Mouse (Mus musculus): Measurements from ENCODE around the gene Cfc1.
"Not testable (repeated sequence)": the region's sequence is repeated elsewhere in the genome, so short reads cannot be mapped to it uniquely, and the experiment has no call there.

The Cfc1 gene

DNA sequence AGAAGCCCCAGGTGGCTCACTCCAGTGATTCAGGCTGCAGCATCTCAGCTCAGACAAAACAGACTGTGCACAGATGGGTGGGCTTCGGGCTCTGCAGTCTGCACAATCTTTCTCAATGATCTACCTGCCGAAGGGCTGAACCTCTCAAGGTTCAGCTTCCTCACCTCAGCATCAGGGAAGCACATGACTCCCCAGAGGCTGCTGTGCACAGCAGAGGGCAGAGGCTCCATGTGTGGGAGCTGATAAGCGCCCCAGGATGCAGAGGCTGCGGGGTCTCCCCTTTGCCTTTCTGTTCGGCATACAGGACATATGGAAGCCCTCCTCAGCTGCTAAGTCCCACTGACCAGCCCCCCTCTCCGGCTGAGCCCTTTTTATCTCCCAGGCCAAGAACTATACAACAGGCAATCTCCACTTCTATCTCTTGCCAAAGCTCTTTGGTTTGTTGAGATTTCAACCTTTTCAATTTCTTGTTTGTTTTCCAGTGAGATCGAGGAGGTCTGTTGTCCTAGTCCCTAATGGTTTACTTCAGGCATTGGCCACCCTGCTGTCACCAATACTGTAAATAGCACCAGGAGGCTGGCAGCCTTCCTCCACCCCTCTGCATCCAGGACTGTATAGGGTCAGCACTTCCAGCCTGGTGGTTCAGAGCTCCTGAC, at the start of gene Cfc1:
Gene Cfc1, plus strand, starts transcription at position 606 of the 656 bp plus-strand sequence.
- DNase-seq, result not testable (repeated sequence)

DNA sequence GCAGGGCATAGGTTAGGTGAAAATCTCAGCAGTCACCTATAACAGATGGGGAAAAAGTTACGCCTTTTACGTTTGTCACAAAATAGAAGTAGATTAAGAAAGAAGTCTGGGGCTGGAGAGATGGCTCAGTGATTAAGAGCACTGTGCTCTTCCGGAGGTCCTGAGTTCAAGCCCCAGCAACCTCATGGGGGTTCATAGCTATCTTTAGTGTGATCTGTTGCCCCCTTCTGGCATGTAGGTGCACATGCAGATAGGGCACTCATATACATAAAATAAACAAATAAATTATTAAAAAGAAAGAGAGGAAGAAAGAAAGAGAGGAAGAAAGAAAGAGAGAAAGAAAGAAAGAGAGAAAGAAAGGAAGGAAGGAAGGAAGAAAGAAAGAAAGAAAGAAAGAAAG, 48.1 kb upstream of the Cfc1 start:
- DNase-seq, result no peak

DNA sequence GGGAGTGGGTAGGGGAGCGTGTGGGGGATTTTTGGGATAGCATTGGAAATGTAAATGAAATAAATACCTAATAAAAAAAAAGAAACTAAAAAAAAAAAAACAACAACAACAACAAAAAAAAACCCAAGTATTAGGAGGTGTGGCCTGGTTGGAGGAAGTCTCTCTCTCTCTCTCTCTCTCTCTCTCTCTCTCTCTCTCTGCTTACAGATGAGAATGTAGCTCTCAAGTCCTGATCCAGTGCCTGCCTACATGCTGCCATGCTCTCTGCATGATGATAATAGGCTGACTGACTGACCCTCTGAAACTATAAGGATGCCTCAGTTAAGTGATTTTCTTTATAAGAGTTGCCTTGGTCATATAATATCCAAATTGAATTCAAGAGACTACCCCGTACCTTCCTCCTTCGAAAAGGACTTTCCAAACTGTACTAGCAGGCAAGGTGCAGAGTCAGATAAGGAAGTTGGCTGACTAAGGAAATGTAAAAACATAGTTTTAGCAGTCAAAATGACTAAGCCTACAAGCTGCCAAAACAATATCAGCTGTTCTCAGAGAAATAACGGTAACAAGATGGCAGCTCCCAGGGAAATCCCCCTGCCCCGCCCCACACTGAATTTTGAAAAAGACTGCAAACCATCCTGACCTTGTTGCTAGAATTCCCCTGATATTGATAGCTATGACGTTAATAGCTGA, 45.5 kb upstream of the Cfc1 start:
- no peak for DNase-seq

DNA sequence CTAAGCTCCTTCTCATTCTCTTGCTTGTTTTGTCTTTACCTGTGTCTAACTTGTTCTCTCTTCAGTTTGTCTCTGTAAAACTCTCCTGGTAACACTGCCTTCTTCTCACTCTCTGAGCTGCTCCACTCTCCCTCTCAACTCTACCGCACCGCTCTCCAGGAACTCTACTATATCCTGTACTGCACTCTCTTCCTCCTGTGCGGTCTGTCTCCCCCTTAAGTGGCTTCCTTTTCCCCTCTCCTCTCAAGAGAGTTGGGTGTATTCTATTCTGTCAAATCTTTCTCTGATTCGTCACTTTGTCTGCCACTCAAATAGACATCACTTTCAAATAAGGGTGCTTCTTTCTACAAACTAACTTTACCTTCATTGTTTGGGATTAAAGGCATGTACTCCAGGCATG, 44.0 kb upstream of the Cfc1 start:
- DNase-seq, result no peak

DNA sequence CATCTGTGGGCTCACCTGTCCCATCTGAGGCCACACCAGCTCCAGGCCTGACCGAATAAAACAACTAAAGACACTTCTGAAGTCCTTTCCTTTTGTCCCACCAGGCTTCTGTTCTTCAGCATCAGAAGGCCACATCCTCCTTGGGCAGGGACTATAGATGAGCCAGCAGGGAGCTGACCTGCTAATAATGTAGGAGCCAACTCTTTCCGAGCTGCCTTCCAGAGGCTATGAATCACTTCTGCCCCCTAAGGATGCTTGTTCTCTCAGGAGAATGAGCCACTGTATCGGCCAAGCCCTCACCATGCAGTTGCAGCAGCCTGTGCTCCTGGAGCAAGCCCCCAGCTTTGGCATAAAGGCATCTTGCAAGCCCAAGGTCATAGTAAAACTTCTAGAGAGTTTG, 32.5 kb upstream of the Cfc1 start:
- no peak for DNase-seq

DNA sequence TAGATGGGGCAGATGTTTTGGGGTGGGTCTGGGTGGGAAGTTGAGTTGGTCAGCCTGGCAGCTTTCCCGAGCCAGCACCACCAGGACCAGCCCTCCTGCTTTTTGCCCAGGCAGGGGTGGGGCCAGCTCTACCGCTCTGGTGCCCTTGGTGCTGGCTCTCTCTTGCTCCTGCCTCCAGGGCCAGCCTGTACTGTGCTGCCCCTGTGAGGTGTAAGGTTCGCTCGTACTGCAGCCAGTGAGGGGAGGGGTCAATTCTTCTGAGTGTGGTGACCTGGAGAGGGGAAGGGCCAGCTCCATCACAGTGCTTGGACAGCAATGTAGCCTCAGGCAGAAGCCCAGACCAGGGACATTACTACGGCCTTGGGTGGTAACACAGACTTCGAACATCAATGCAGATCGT, 30.1 kb upstream of the Cfc1 start:
- DNase-seq, result no peak

DNA sequence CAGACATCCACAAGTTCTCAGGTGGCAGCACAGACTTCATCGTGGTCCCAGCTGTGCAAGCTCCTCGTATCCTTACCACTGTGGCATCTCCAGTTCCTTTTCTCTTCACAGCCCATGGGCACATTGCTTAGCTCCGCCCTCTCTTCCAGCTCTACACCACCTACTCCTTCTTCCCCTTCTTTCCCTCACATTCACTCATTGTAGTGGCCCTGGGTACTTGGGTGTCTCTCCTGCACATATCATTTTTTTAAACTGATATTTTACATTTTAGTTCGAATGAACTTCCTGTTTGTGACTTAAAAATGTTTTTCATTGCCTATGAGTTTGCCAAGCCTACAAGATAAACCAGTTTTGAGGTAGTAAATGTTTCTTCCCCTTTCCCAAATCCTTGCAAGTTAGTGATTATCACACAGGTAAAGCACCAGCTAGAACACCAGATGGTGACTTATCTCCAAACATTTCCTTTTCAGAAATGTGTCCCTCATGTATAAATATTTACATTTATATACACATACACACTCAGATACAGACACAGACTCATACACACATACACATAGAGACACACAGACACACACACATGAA, 29.4 kb upstream of the Cfc1 start:
- no peak for DNase-seq

DNA sequence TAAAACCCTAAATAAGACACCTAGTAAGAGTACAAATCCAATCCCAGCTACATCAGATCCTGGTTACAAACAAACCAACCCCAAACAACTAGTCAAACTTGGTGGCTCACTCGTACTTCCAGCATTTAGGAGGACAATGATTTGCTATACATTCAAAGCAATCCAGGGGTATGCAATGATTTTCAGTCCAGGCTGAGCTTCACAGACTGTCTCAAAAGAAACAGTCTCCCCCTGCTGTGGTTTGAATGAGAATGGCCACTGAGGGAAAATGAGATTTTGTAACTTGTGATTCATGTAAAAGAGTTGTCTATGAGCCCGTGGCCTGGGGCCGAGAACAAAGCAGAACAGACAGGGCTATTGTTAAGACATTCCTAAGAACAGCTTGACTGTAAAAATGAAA, 27.5 kb upstream of the Cfc1 start:
- no peak for DNase-seq

DNA sequence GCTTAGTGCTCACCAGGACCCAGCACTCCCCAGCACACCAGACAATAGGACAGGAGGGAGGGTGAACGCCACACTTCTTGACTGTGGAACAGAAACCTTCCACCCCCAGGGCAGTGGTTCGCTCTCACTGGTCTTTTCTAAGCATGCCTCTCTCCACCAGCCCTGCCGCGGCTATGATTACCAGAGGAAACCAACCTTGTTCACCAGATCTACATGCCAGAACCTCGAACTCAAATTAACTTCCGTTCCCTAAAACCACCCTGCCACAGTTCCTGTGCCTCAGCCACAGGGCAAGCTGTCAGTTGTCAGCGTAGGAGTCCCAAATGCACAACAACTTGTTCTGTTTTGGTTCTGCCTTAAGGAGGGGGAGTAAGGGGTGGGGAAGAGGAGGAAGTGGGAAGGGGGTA, 24.9 kb upstream of the Cfc1 start:
- peak; percentile 12 for DNase-seq

DNA sequence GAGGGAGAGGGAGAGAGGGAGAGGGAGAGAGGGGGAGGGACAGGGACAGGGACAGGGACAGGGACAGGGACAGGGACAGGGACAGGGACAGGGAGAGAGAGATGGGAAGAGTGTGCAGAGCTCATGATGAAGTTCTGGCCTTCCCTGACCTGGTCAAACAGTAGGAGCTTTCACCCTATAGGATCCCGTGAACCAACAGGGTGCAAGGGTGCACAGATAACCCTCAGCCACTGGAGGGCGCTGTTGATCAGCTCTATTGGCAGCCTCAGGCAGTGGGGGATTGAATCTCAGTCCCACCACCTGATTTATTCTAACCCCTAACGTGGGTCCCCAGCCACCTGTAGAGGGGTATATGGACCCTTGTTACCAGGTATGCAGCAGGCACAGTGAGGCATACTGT, 24.4 kb upstream of the Cfc1 start:
- peak; percentile 46 for DNase-seq

DNA sequence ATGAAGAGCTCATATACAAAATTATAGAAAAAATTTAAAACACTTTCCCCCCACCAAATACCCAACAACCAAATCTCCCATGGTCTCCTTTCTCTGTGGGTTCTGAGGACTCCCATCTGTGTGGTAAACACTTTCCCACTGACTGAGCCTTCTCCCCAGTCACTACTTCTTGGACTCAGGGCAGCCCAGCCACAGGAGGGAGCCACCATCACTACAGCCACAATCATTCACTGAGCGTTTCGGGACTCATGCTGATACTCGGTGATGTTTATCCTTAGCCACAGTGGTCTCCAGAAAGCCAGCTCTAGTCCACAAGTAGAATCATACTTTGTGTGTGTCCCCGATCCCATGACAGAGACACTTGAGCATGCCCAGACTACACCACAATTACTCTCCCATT, 22.4 kb upstream of the Cfc1 start:
- no peak for DNase-seq

DNA sequence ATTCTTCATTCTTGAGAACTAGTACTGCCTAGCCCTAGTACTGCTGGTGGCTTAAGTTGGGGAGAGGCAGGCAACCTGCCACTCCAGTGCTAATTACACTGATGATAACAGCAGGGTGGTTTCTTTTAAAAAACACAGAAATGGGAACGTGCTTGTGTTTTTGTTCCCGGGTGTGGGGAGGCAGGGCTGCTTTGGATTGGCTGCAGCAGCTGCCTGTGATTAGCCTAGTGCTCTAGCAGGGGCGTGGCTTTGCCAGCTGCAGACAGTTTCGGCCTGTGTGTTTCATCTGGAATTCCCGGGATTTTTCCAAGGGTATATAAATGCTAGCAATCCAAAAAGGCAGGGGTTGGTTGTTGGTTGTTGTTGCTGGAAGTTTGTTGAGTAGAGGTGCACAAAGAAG, 18.9 kb upstream of the Cfc1 start:
- DNase-seq, result no peak

DNA sequence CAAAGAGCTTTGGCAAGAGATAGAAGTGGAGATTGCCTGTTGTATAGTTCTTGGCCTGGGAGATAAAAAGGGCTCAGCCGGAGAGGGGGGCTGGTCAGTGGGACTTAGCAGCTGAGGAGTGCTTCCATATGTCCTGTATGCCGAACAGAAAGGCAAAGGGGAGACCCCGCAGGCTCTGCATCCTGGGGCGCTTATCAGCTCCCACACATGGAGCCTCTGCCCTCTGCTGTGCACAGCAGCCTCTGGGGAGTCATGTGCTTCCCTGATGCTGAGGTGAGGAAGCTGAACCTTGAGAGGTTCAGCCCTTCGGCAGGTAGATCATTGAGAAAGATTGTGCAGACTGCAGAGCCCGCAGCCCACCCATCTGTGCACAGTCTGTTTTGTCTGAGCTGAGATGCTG, 18.2 kb upstream of the Cfc1 start:
- DNase-seq, result not testable (repeated sequence)

DNA sequence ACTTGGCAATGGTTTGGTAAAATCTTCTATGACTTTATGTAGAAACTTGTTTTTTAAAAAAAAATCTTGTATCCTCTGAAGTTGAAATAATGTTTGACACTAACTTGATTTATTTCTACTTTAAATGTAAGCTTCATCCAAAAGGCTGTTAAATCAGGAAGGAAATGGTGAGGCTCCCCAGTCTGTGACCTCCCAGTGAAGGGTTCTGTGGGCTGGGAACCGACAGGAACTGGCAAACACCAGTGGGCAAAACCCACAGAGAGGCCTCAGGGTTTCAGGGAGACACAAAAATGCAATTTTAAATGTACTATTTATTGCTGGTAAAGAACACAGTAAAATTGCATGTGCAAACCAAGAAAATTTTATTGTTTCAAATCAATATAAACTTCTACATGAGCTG, 17.7 kb upstream of the Cfc1 start:
- not testable (repeated sequence) for DNase-seq

DNA sequence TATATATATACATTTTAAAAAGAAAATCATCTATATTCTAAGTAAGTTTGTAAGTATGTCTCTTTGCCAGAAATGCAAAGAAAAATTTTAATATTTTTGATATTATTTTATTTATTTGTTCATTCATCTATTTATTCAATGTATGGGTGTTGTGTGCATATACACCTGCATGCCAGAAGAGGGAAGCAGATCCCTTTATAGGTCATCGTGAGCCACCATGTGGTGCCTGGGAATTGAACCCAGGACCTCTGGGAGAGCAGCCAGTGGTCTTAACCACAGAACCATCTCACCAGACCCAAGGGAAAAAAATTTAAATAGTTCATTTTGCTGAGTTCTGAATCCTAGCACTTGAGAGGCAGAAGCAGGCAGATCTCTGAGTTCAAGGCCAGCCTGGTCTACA, 17.2 kb upstream of the Cfc1 start:
- no peak for DNase-seq

DNA sequence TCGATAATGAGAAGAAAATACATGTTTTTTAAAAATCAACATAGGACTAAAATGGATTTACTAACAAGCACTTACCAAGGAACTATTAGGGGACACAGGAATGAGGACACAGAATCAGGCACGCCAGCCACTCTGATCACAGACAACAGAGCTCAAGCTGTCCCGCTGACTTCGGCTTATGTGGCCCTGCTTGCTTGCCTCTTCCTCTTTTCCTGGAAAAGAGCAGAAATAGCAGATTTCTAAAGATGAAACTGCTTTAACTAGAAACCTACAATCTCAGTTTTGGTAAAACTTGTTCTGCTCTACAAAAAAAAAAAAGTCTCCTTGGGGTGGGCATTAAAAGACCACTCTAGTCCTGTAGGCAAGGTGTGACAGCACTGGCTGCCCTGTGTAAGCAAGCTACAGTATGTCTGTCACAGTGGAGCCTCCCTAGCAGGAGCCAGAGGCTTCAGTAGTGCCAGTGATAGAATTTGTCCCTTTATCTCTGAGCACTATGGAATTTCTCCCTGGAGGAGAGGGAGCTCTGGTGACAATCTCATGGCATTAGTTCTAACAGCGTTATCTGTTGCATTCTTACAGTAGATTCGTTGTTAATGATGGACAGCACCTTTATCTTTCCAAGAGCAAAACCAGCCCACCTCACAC, 13.1 kb upstream of the Cfc1 start:
- DNase-seq, result no peak

DNA sequence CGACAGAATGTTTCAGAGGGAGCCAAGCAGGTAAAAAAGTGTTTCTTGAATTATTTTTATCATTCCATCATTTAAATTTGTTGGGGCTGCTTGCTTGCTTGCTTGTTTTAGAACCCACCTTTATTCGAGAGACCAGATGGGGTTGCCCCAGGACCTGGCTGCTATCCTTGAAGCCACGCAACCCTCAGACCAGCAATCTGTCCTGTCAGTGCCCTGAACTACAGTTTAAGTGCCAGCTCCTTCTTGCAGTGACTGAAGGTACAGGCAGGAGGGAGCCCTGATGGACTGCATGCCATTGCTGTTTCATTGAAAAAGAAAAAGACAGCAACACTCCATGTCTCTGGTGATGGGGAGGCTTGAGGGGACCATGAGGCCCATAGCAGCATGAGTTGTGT, 12.6 kb upstream of the Cfc1 start:
- no peak for DNase-seq

DNA sequence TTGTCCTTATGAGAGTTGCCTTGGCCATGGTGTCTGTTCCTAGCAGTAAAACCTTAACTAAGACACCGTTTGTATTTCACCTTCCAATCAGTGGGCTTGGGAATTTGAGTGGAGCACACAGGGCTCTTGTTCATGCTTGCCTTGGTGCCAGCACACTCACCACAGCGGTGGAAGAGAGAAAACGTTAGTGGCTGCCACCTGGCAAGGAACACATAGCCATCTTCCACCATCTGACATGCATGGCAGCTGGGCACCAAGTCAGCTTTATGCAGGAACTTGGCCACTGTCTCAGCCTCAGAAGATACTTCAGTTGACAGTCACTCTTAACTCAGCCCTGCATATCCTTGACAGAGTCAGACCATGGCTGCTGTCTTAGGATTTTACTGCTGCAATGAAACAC, 11.8 kb upstream of the Cfc1 start:
- DNase-seq, result no peak

DNA sequence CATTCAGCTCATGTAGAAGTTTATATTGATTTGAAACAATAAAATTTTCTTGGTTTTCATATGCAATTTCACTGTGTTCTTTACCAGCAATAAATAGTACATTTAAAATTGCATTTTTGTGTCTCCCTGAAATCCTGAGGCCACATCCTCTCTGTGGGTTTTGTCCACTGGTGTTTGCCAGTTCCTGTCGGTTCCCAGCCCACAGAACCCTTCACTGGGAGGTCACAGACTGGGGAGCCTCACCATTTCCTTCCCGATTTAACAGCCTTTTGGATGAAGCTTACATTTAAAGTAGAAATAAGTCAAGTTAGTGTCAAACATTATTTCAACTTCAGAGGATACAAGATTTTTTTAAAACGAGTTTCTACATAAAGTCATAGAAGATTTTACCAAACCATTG, 874 bp upstream of the Cfc1 start:
- not testable (repeated sequence) for DNase-seq

DNA sequence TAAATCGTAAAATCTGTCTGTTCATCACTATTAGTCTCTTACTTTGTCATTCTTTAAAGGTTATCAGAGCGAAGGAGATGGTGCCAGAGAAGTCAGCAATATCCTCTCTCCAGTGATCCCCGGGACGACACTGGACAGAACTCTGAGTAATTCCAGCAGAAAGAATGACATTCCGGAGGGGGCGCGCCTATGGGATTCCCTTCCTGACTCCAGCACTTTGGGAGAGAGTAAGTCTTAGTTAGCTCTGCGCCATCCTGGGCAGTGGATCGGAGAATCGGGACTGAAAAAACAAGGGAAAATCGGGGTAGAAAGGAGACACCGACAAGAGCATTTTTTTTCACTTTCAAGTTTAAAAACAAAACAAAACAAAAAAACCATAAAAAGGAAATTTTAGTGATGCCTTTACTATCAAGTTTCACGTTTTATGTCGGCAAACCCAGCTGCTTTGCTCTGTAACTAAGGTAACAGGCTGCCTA, 881 bp downstream of the Cfc1 start:
- no peak for DNase-seq

DNA sequence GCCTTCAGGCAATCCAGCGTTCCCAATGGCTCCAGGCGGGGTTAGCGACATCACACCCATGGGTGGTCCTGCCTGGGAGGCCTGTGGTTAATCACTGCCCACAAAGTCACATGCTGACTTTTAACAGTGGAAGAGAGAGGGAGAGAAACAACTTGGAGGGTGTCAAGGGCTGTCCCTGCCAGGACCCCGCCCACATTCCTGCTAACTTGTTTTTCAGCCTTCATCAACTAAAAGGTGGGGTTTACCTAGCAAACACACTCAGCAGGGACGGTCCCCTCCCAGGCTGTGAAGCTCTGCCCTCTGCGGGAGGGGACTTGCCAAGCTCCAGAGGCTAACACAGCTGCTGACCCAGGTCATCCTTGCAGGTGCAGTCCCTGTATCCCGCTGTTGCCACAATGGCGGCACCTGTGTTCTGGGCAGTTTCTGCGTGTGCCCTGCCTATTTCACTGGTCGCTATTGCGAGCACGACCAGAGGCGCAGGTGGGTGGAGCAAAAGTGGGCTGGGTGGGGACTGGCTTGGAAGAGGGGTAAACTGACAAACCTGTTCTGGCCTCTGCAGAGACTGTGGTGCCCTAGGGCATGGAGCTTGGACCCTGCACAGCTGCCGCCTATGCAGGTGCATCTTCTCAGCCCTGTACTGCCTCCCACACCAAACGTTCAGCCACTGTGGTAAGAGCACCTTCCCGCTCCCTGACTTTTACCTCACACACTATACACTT, 1.5 kb downstream of the Cfc1 start:
- DNase-seq, result no peak

DNA sequence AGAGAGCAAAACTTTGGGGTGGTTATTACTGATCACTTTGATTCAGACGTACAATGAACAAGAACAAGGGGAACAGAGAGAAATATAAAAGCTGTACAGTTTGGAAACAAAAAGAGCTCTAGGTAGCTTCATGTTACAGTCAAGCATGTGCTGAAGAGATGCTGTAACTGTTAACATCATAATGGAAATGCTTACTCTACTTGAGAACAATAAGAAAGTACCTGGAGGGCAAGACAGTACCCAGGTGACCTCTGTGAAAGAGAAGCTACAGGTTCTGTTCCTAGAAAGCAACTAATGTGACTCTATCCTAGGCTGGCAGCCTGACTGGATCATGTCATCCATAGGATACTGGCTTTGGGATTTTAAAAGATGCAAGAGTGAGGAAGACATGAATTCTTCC, 11.6 kb downstream of the Cfc1 start:
- no peak for DNase-seq

DNA sequence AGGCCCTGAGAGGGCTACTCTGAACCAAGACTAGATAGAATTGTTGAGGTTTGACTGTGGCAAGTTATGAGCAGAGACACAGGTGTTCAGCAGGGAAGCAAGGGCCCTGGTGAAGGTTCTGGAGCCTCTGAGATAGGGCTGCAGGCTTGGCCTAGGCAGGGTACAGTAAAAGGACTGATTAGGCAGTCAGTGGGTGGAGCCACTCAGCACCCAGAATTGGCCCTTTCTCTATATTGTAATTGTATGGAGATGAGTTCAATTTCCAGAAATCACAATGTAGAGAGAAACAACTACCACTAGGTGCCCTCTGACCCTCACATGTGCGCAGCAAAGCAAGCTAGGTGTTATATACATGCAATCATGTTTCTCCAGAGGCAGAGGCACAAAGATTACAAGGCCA, 18.2 kb downstream of the Cfc1 start:
- DNase-seq, result no peak
